Mouse (Mus musculus) right cerebral cortex, postnatal 25 days (tissue): Measurements from ENCODE around the gene Gm4881.
"Not testable (repeated sequence)": the region's sequence is repeated elsewhere in the genome, so short reads cannot be mapped to it uniquely, and the experiment has no call there.

Source experiments
- DNase-seq: peaks from one replicate; pipeline ENCODE4 v3.0.0; 2022

The Gm4881 gene

DNA sequence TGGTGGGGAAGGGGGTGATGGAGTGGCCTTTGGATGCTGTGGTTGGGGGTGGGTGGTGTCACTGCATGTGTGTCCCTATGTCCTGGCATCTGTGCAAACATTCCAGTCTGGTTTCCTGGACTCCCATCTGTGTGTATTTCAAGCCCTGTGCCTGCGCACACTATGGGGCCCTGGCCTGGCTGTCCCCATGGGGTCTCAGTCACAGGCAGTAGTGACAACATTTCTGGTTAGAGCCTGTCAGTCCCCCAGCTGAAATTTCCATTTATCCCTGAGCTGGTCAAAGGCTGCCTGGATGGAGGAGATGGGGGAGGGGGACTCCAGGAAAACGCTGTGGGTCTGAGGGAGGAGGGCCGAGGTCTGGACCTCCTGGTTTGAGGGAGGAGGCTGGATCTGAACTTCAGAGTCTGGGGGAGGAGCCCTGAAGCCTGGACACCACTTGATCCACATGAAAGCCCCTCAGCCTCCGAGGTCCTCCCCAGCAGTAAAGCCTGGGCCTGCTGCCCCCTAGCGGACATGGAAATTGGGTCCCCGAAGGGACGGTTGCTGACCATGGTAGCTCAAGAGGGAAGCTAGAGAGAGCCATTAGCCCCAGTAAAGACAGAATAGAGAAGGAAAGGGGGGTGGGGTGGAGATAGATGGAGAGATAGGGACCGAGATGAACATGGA lies 5.8 kb upstream of the Gm4881 start:
- peak; percentile 54 for DNase-seq

DNA sequence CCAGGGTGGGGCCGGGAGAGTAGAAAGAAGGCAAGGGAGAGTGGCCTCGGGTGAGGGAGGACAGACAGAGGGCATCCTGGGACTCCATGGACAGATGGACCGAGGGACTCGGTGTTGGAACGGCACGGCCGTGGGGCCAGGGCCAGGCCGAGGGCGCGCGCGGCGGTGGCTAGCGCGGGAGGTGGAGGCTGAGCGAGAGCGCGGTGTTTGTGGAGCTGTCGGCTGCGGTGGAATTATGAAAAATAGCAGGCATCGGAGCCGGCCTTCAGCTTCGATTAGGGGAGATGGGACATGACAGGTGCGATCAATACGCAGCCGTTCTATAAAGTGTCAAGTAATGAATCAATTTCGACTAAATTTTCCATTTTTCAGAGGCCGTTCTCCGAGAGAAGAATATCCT lies 4.5 kb upstream of the Gm4881 start:
- no peak for DNase-seq

DNA sequence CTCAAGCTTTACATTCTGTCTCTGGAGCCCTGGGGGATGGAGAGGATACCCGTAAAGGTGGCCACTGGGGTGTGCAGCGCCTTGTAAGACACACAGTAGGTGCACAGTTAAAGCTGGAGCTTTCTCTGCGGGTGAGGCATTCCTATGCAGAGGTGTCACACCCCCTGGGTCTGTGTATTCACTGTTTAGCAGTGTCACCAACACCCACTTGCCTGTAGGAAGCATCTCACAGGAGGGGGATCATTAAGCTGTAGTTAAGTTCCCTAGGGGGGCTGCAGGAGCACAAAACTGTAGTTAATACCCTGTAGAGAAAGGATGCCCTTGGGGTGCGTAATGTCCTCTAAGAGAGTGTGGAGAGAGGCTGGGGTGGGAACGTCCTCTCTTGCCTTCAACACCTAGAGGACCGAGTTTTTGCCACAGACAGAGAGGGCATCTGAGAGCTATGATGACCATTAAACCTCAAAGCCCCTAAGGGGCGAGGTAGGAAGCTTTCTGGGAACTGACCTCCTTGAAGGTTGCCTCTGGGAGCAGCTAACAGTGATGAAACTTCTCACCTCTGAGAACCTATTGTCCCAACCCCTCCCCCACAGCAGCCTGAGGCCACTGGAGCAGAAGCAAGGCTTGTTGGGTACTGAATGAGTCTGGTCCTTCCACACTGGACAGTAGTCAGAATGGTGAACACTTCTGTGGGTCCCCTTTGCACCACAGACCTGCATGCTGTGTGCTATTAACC lies 3.2 kb upstream of the Gm4881 start:
- no peak for DNase-seq

DNA sequence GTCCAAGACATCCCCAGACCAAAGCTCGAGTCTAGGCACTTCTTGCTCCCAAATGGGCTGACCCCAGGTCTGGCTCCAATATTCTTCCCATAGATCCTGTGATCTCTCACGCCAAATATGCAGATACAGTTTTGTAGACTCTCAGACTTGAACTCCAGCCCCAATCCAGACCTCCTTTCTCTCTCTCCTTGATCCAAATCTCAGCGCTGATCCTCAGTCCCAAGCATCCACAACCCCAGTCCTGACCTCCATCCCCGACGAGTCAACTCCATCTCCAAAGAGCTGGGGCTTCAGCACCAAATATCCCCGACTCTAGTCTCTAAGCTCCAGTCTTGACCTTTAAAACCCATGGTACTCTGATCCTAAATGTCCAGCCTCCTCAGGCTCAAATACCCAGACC lies 653 bp downstream of the Gm4881 start:
- no peak for DNase-seq

DNA sequence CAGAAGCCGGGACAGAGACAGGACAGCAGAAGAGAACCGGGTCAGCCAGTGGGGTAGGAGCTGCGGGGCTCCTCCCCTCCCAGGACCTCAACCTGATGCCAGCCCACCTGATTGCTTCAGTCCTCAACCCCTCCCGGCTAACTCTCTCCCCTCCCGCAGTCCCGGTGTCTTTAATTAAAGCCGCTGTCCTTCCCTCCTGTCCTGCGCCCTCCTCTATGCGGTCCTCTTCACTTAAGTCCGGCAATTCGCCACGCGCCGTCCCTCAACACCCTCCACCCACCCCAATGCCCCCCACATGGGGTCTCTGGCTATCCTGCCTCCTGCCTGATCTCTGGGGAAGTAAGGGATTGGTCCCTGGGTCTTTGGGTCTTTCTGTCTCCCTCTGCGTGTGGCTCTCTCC lies 12.6 kb downstream of the Gm4881 start:
- DNase-seq, result no peak

DNA sequence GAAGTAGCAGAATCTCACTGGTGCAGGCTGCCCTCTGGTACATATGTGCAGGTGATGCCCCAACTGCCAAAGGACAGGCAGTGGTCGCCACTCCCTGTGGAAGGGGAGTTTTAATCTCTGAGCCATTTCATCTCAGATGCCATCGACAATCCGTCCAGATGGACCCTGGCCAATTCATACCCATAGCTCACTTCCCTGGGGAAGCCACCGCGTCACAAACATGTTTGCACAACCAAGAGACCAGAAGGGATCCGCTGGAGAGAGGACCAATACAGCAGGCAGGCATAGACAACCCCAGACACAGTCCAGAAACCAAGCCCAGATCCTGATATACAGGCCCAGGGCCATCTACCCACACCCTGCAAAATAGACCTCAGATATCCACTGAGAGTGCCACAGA lies 13.8 kb downstream of the Gm4881 start:
- no peak for DNase-seq

DNA sequence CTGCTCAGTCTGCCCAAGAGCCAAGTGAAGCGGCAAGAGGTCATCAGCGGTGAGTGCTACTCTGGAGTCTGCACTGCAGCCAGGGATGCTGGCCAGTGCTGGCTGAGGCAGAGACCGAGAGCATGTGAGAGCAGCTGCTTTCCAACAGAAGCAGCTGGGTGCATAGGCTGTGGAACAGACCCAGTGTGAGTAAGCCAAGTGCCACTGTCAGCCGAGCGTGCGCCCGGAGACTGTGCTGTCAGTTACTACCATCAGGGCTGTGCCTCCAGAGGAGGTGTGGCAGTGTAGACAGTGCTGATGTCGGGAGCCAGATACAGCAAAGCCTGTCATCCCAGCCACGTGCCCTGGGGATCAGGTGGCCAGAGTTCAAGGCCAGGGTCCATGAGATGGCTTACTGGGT lies 24.6 kb downstream of the Gm4881 start:
- DNase-seq, result no peak

DNA sequence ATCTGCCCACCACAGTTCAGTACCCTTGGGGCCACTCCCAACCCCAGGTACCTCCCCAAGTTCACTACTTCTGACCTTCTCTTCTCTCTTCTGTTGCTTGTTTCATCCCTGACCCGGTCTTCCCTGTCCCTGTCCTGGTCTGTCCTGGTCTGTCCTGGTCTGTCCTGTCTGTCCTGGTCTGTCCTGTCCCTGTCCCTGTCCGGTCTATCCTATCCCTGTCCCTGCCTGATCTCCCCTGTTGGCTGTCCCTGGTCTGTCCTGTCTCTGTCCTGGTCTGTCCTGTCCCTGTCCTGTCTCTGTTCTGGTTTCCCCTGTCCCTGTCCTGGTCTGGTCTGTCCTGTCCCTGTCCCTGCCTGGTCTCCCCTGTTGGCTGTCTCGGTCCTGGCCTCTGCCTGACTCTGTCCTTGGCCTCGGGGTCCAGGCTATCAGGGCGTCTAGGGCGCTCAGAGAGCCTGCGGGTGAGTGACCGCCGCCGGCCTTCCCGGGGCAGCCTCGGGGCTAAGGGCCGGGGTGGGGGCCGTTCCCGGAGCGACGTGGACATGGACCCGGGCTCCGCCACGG lies 25.5 kb downstream of the Gm4881 start:
- DNase-seq, result no peak

DNA sequence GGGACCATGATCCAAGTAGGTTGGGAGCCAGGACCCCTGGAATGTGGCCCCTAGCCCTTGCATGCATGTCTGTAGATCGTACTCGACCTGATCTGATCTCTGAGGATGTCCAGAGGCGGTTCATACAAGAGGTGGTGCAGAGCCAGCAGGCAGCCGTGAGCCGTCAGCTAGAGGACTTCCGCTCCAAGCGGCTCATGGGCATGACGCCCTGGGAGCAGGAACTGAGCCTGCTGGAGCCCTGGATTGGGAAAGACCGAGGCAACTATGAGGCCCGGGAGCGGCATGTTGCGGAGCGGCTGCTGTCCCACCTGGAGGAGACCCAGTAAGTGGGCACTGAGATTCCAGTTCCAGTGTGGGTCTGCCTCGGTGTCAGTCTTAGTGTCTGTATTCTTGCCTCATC lies 31.8 kb downstream of the Gm4881 start:
- DNase-seq, result no peak

DNA sequence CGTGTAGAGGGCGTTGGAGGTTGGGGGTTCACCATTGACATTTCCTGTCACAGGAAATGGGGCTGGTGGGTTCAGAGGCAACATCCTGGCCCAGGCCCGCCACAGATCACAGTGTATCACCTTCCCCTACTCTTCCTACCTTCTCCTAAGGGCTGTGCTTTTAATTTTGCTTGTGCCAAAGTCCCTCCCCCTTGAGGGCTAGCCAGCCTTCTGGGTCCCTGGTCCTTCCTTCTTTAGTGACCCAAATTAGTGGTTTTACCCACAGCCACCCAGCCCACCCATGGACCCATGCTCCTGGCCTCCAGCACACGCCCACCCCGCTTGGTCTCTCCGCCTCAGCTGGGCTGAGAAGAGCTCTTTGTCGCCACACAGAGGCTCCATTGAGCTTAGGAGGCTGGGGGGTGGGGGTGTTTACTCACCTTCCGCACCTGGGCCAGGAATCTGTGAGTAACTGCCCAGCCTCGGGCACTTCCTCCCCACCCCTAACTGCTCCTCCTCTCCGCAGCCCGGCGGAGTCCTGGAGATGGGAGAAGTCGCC lies 37.0 kb downstream of the Gm4881 start:
- no peak for DNase-seq

DNA sequence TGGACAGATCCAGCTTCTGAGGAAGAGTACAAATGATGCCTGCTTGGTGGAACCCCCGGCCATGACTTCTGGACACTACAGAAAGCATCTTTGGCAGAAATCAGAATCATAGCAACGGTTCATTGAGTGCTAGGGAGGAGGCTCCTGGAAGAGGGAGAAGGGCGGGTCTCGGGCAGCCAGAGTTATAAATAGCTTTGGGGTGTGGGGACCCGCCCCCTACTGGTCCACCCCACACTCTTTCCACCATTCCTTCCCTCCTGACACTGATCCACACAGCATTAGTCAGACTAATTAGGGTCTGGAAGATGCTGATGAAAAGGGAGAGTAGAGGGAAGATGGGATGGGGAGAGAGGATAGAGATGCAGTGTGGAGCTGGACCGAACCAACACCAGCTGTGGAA lies 37.7 kb downstream of the Gm4881 start:
- DNase-seq, result no peak

DNA sequence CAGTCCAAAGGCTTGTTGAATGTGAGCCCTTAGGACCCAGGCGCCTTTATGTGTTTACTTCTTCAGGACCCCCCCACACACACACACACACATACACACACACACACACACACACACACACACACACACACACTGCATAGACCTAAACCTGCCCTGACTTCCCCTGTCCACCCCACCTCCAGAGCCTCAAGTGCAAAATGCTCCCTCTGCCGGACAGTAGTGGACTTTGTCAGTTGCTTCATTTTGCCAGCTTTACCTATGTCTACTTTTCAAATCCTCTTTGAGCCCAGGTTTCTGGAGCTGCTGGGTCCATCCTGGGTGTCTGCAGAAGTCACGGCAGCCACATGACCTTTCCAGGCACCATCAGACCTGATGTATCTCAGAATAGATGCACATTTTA lies 39.4 kb downstream of the Gm4881 start:
- peak; percentile 29 for DNase-seq

DNA sequence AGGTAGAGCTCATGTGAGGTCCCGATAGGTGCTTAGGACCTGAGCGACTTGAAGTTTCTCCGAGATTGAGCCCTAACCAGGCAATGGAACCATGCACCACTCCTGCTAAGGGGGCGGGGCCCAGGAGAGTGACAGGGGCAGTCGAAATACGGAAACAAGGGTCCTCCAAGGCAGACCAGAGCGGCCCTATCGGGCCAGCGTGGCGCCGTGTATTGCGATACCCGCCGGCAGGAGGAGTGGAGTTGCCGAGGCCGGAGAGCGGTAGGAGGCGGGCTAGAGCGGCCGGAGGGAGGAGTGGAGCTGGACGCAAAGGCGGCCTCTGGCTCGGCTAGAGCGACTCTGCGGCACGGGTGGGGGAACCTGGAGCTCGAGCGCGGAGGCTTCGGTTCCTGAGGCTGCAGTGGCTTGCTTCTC lies 40.2 kb downstream of the Gm4881 start:
- DNase-seq, result peak; percentile 96

DNA sequence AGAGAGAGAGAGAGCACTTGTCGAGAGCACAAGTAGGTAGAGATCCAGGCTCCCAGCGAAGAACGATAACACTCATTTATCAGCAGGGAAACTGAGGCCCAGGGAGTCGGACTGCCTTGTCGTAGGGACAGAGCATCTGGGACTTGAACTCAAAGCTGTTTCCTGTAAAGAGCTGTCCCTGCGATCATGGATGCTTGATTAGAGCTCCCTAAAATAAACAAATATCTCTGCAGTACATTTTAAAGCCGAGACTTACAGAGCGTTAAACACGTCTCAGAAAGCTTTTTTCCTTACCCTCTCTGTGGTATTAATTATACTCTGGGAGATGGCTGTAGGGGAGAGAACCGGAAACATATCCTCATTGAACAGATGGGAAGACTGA lies 40.9 kb downstream of the Gm4881 start:
- DNase-seq, result no peak

DNA sequence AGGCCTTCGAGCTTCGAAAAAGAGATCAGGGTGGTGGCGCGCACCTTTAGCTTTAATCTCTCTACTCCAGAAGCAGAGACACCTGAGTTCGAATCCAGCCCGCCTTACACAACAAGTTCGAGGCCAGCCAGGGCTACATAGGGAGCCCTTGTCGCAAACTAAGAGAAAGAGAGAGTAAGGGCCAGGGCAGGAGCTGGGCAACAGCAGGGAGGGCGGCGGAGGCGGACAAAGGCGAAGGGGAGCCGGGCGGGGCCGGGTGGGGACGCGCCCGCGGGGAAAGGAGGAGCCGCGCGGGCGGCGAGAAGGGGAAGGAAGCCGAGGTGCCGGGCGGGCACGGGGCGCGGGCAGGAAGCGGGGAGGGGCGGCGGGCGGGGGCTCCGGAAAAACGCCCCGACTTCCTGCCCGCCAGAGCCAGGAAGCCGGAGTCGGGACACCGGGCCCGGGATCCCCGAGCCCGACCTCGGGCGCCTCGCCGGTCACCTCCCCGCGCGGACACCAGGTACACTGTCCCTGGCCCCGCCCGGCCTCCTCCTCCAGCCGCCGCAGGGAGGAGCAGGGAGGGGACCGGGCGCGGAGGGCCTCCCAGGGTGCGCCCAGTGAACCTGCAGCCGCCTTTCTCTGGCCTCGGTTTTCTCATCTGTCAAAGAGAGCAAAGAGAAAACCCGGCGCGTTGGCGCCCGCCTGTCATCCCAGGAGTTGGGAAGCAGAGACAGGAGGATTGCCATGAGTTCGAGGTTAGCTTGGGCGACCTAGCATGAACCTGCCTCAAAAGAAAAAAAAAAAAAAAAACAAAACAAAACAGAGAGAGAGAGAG lies 41.5 kb downstream of the Gm4881 start, which contains the start of gene Arhgef1:
Gene Arhgef1 (plus strand): TSS at position 283 of the 814 bp plus-strand sequence.
- peak; percentile 47 for DNase-seq

DNA sequence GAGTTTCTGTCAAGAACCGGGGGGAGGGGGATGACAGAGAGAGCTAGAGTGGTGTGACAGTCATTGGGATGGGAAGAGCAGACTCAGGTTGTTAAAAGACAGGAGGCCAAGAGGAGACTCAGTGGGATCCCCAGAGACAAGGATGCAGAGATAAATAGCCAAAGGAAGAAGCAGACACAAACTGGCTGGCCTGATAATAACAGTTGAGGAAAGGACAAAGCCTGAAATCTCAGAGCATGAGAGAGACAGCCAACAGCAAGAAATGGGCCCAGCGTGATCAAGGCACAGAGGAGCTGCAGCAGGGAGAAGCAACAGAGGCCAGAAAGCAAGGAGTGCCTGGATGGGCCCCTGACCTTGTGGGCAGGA lies 42.0 kb downstream of the Gm4881 start:
- no peak for DNase-seq

DNA sequence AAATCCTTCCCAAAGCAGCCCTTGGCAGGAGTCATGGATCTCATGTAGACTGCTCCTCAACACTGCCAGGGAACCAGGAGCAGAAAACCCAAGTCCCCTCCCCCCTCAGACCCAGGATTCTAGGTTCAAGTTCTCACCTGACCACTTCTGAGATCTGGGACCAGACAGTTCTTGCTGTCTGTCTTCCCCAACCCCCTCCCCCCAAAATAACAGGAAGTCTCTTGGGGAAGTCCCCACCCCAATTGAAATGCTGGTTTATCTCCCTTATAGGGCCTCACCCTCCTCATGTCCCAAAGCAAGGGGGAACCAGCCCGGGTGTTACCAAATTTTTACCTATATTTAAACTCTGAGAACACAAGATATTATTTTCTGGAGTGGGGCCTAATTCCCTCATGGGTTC lies 42.5 kb downstream of the Gm4881 start:
- DNase-seq, result no peak

DNA sequence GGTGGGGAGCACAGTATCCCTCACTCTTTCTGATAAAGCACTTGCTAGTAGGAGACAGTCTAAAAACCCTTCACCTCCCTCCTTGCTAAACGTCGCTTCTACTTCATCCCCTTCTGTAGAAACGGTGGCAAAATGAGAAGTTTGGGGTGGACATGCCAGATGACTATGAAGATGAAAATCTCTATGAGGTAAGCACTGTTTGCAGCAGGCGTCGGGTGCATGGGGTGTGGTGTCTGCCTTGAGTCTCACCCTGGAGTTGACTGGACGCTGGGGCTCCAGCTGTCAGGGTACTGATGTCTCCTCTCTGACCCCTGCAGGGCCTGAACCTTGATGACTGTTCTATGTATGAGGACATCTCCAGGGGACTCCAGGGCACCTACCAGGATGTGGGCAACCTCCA lies 43.2 kb downstream of the Gm4881 start:
- DNase-seq, result no peak

DNA sequence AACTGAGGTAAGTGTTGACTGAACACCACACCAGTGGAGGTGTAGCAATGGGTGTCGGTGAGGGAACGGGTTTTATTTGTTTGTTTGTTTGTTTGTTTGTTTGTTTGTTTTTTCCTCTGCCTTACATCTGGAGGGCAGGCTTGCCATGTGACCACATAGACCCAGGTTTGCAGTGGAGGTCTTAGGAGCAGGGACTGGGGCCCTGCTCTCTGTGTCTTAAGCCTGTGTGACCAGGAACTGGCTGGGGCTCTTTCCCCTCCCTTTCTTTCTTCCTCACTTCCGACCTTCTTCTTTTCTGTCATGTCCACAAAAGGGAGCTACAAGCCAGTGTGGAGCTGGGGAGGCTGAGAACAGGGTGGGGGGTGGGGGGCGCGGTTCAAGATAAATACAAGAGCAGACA lies 46.3 kb downstream of the Gm4881 start:
- no peak for DNase-seq

DNA sequence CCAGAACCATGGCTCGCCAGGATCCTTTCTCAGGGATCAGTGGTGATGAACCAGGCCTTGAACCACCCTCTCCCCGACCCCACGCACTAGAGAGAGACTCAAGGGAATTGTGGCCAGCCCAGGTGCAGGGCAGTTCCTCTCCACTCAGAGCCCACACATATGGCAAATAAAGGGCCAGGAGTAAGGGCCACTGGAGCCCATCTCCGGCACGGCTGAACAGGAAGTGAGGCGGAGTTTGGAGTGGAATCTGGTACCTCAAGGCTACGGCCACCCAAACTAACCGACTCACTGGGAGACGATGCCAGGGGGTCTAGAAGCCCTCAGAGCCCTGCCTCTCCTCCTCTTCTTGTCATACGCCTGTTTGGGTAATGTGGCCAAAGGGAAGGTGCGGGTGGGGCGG lies 47.1 kb downstream of the Gm4881 start, which contains the start of gene Cd79a:
Gene Cd79a (plus strand): TSS at position 158 of the 400 bp plus-strand sequence.
- DNase-seq, result no peak

DNA sequence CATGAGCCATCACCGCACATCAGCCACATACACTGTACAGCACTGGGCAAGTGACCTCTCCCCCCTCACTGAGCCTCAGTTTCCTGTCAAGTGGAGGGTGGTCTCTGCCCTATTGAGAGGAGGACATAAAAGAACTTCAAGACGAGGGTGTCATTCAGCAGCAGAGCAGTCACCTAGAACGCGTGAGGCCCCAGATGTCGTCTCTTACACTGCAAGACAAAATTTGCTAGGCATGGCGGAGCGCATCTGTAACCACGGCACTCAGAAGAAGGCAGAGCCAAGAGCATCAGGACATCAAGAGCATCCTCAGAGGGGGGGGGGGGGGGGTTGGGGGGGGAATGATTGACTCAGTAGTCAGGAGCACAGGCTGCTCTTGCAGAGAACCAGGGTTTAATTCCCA lies 48.0 kb downstream of the Gm4881 start:
- DNase-seq, result no peak

DNA sequence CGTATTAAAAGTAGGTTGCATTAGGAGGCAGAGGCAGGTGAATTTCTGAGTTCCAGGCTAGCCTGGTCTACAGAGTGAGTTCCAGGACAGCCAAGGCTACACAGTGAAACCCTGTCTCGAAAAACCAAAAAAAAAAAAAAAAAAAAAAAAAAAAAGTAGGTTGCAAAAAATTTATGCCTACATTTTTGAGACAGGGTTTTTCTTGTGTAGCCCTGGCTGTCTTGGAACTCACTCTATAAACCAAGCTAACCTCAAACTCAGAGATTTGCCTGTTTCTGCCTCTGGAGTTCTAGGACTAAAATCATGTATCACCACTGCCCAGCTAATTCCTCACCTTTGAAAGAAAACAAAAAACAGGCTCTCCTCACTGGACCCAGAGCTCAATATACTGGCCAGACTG lies 48.5 kb downstream of the Gm4881 start:
- DNase-seq, result not testable (repeated sequence)

DNA sequence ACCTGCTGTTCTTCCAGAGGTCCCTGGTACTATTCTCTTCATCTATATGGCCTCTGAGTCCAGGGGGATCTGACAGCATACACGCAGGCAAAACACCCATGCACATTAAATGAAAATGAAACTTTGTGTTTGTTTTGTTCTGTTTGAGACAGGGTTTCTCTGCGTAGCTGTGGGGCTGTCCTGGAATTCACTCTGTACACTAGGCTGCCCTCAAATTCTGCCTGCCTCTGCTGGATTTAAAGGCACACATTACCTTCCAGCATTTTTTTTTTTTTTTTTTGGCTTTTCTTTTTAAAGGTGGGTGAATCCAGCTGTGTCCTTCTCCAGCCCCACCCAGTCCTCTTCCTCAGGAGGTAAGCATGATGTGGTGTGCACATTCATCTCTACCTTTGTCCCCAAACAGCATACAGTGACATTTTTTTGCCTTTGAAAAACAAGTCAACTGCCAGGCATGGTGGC lies 52.1 kb downstream of the Gm4881 start:
- no peak for DNase-seq
